Mouse (Mus musculus) midbrain, embryonic 14.5 days (tissue): Measurements from ENCODE around the gene Gm20388. TPM values are rescaled to one million over a fixed set of nuclear protein-coding genes. Genes with fewer than 3 reads are reported as not detected.

Experiments
- ATAC-seq: fragments of 200-750 bp; cut with Nextera tagmentation; 2 replicates; pipeline ENCODE4 v1.8.0; 2017; ENCODE audit warnings: moderate number of reproducible peaks, moderate library complexity; ENCODE audit not compliant: low FRiP score, low TSS enrichment
- DNase-seq: peaks from one replicate; pipeline ENCODE4 v3.0.0-alpha.2; 2015
- H3K27ac ChIP-seq: fragments of 300-500 bp; sonication (generic); replicated peaks from 2 replicates; pipeline ENCODE4 v1.5.1; 2014; ENCODE audit warnings: mild to moderate bottlenecking, low read depth, low read length, moderate library complexity
- H3K27me3 ChIP-seq: fragments of 300-500 bp; sonication (generic); 2 replicates; pipeline ENCODE4 v1.6.1; 2014; ENCODE audit warnings: low read length, control low read depth, mixed read lengths; ENCODE audit not compliant: control insufficient read depth, insufficient read depth
- H3K36me3 ChIP-seq: fragments of 300-500 bp; sonication (generic); 2 replicates; pipeline ENCODE4 v1.6.1; 2014; ENCODE audit warnings: low read length, control low read depth; ENCODE audit not compliant: control insufficient read depth, insufficient read depth
- H3K4me1 ChIP-seq: fragments of 300-500 bp; sonication (generic); 2 replicates; pipeline ENCODE4 v1.6.1; 2014; ENCODE audit warnings: mild to moderate bottlenecking, antibody characterized with exemption, low read length, control low read depth; ENCODE audit not compliant: control insufficient read depth, insufficient read depth
- H3K4me2 ChIP-seq: fragments of 300-500 bp; sonication (generic); 2 replicates; pipeline ENCODE4 v1.6.1; 2014; ENCODE audit warnings: mild to moderate bottlenecking, low read length, moderate library complexity
- H3K4me3 ChIP-seq: fragments of 300-500 bp; sonication (generic); replicated peaks from 2 replicates; pipeline ENCODE4 v1.5.1; 2014; ENCODE audit warnings: low read depth, low read length
- H3K9ac ChIP-seq: fragments of 300-500 bp; sonication (generic); replicated peaks from 2 replicates; pipeline ENCODE4 v1.6.1; 2014; ENCODE audit warnings: mild to moderate bottlenecking, low read length, moderate library complexity
- H3K9me3 ChIP-seq: fragments of 300-500 bp; sonication (generic); 2 replicates; pipeline ENCODE4 v1.6.1; 2016; ENCODE audit warnings: low read length, control low read depth, mixed read lengths; ENCODE audit not compliant: control insufficient read depth
- WGBS: fragments of 180-500 bp; shearing (Covaris S2); extraction: QIAGEN DNeasy Blood & Tissue Kit; methylation state at CpG from one replicate; pipeline ENCODE4 v1.1.7; 2014; 5-methylcytosine and 5-hydroxymethylcytosine counted together
- polyA plus RNA-seq: library from polyadenylated mRNA; unstranded; fragments of >200 nt; fragmentation: Nextera tagmentation; extraction: Ambion mirVana; gene quantifications from 2 replicates; pipeline ENCODE4 v1.2.1, GENCODE M21; 2014

The Gm20388 gene
- polyA plus RNA-seq, 1 experiment from 2014 or later, result 4.1 TPM

DNA sequence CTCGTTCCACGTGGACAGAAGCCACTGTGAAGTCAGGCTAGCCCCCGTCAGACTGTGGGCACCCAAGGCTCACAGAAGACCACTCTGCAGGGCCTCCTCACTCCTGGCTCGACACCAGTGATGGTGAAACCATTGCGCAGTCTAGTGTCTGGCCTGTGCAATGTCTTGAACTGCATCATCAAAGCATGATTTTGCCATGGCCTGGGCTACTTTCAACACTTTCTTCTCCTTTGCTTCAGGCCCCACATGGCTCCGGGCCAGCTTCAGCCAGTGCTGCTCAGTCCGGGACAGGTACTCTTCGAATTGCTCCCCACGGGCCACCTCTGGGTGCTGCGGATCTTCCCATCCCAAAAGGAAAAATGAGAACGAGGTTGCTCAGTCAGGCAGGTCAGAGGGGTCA, 1885.8 kb downstream of the Gm20388 start:
- WGBS, result 92% methylated on average over 11 of the region's 11 CpGs
- Histone ChIP-seq H3K4me3 (no peak overlapping the region), H3K4me2 (no peak overlapping the region)

DNA sequence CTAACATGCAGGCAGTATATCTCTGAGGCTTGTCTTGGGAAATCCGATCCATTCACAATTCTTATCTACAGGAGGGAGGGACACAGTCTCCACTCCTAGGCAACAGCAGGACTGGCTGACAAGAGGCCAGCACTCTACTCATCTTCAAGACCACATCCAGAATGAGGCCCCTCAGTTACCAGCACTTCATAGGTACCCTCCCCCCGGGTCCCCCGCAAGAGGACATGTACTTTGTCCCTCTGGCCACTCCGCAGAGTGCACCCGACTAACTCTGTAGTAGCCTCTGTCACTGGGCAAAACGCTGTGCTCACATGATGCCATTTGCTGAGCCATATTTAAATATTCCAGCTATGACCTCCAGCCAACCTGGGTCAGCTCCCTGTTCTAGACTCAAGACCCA, 1887.8 kb downstream of the Gm20388 start:
- Histone ChIP-seq H3K27me3 (no peaks in the 10 kb centered on the region), H3K4me3 (no peak overlapping the region), H3K9me3 (no peaks in the 10 kb centered on the region), H3K36me3 (peaks cover 71% of the 10 kb centered on the region), H3K4me2 (no peak overlapping the region), H3K9ac (no peak overlapping the region), H3K4me1 (no peaks in the 10 kb centered on the region), H3K27ac (no peak overlapping the region)
- no peak for DNase-seq
- 93% methylated on average over 6 of the region's 6 CpGs for WGBS
- no peak for ATAC-seq

More for the DNA sequence above, 1885.8 kb downstream of the Gm20388 start:
- no peaks in the 10 kb centered on the region for H3K9me3 ChIP-seq
- no peak for ATAC-seq
- no peak overlapping the region for H3K9ac ChIP-seq
- no peak overlapping the region for H3K27ac ChIP-seq
- H3K36me3 ChIP-seq, result peaks cover 65% of the 10 kb centered on the region
- no peaks in the 10 kb centered on the region for H3K4me1 ChIP-seq
- DNase-seq, result no peak
- H3K27me3 ChIP-seq, result no peaks in the 10 kb centered on the region

GRCm38 (mm10) chr8:121804829-121805228, 1894.2 kb downstream of the Gm20388 start:
- ATAC-seq, result no peak
- no peaks in the 10 kb centered on the region for H3K9me3 ChIP-seq
- no peak for DNase-seq
- H3K9ac ChIP-seq, result no peak overlapping the region
- WGBS, result 98% methylated on average over 5 of the region's 5 CpGs
- no peaks in the 10 kb centered on the region for H3K4me1 ChIP-seq
- no peaks in the 10 kb centered on the region for H3K27me3 ChIP-seq
- peaks cover 57% of the 10 kb centered on the region for H3K36me3 ChIP-seq
- H3K4me2 ChIP-seq, result no peak overlapping the region
- H3K27ac ChIP-seq, result no peak overlapping the region
- no peak overlapping the region for H3K4me3 ChIP-seq

DNA sequence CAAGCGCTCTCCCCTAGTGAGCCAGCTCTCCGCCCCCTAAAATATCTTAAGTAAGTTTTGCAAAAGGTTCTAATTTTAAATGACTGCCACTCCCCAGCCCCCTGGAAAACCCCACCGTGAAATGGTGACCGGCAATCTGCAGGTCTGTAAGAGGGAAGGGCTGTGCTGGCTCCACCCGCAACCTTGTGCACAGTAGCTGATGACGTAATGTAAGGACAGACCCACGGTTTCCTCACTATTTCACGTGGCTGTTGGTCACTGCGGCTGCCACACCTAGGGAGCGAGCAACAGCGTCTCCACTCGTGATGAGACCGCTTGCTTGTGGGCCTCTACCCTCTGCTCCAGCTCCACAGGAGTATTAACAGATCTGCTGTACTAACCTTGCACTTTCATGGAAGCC, 1895.5 kb downstream of the Gm20388 start:
- Histone ChIP-seq H3K4me3 (no peak overlapping the region), H3K27me3 (no peaks in the 10 kb centered on the region), H3K4me2 (no peak overlapping the region), H3K4me1 (no peaks in the 10 kb centered on the region), H3K9me3 (no peaks in the 10 kb centered on the region), H3K36me3 (peaks cover 58% of the 10 kb centered on the region), H3K9ac (no peak overlapping the region), H3K27ac (no peak overlapping the region)
- DNase-seq, result no peak
- ATAC-seq, result no peak
- 95% methylated on average over 13 of the region's 13 CpGs for WGBS

- DNase-seq (no peak), ATAC-seq (no peak)
- H3K9me3 ChIP-seq, result no peaks in the 10 kb centered on the region
- H3K36me3 ChIP-seq, result peaks cover 64% of the 10 kb centered on the region
- H3K27ac ChIP-seq, result no peak overlapping the region
- H3K27me3 ChIP-seq, result no peaks in the 10 kb centered on the region
- no peak overlapping the region for H3K9ac ChIP-seq
- no peaks in the 10 kb centered on the region for H3K4me1 ChIP-seq
- H3K4me2 ChIP-seq, result no peak overlapping the region
- 77% methylated on average over 11 of the region's 11 CpGs for WGBS
- no peak overlapping the region for H3K4me3 ChIP-seq
These were observed 1897.4 kb downstream of the Gm20388 start for GRCm38 (mm10) chr8:121808032-121808431.

- Histone ChIP-seq H3K9me3 (no peaks in the 10 kb centered on the region), H3K9ac (no peak overlapping the region), H3K4me1 (no peaks in the 10 kb centered on the region), H3K4me3 (no peak overlapping the region), H3K27me3 (no peaks in the 10 kb centered on the region), H3K27ac (no peak overlapping the region), H3K4me2 (no peak overlapping the region), H3K36me3 (peaks cover 64% of the 10 kb centered on the region)
- WGBS, result 93% methylated on average over 11 of the region's 11 CpGs
- no peak for DNase-seq
- no peak for ATAC-seq
These were observed 1899.0 kb downstream of the Gm20388 start for GRCm38 (mm10) chr8:121809524-121810155.

- DNase-seq (no peak), ATAC-seq (no peak)
- Histone ChIP-seq H3K36me3 (peaks cover 51% of the 10 kb centered on the region), H3K27ac (no peak overlapping the region), H3K9ac (no peak overlapping the region), H3K4me3 (no peak overlapping the region), H3K9me3 (no peaks in the 10 kb centered on the region), H3K4me1 (no peaks in the 10 kb centered on the region), H3K27me3 (no peaks in the 10 kb centered on the region), H3K4me2 (no peak overlapping the region)
- 95% methylated on average over 3 of the region's 3 CpGs for WGBS
These were observed 1900.9 kb downstream of the Gm20388 start for GRCm38 (mm10) chr8:121811502-121811901.

DNA sequence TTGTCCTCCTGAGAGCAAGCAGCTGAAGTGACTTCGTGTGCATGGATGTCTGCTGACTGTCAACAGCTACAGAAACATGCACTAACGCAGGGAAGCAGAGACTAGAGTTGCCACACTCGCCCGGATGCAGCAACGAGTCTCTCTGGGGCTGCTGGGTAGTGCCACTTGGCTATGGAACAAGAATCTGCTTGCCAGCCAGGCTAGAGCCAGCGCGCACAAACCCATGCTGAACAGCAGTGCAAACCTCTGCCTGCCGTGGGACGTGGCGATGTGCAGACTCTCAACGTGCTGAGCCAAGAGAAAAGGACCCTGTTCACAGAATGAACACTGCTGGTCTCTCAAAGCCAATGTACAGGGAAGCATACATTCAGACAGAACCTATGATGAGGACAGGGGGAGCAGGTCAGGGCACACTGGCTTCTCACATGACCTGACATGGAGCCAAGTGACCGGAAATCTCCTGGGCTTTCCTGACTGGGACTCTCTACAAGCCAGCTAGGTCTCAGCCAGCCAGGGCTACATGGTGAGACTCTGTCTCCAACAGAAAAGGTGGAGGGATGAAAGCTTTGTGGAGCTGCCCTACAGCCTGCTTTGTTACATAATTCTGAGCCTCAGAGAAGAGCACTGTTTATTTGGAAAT, 1901.4 kb downstream of the Gm20388 start:
- Histone ChIP-seq H3K36me3 (peaks cover 50% of the 10 kb centered on the region), H3K27me3 (no peaks in the 10 kb centered on the region), H3K4me1 (no peaks in the 10 kb centered on the region), H3K4me2 (no peak overlapping the region), H3K4me3 (no peak overlapping the region), H3K9me3 (no peaks in the 10 kb centered on the region), H3K27ac (no peak overlapping the region), H3K9ac (no peak overlapping the region)
- 93% methylated on average over 12 of the region's 12 CpGs for WGBS
- DNase-seq, result no peak
- ATAC-seq, result no peak

- 85% methylated on average over 7 of the region's 7 CpGs for WGBS
- H3K36me3 ChIP-seq, result peaks cover 44% of the 10 kb centered on the region
- no peak for ATAC-seq
These were observed 1907.6 kb downstream of the Gm20388 start for GRCm38 (mm10) chr8:121818226-121818625.

More at GRCm38 (mm10) chr8:121818226-121818625, 1907.6 kb downstream of the Gm20388 start:
- Histone ChIP-seq H3K4me1 (no peaks in the 10 kb centered on the region), H3K27me3 (no peaks in the 10 kb centered on the region), H3K4me3 (no peak overlapping the region), H3K27ac (no peak overlapping the region), H3K9me3 (no peaks in the 10 kb centered on the region), H3K4me2 (no peak overlapping the region), H3K9ac (no peak overlapping the region)
- no peak for DNase-seq
